Mouse (Mus musculus) spleen, postnatal 4 days (tissue): ENCODE results near the gene Plekhj1.
A peak's percentile ranks its signal among the peaks of the same experiment; 100 is the strongest.

Experiments used
- DNase-seq, 2 experiments: peaks; one replicate each; pipeline ENCODE4 v3.0.0; 2022; ENCODE audit warnings: low spot score in 2 of 2

Gene Plekhj1

DNA sequence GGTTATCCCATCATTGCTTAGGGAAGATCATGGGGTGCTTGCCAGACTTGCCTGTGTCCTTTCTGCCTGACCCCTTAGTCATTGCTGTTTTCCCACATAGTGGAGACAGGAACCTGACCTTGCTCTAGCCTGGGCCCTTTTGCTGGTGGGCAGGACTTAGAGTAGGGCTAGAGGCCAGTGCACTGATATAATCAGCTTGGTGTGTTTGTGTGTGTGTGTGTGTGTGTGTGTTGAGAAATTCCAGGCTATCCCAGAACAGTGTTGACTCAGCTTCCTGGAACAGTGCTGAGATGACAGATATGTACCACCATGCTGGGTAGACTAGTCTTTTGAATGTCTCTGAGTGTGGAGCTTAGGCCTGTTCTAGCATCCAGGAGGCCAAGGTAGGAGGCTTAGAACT is 18.9 kb downstream of the Plekhj1 start:
- no peak for DNase-seq

DNA sequence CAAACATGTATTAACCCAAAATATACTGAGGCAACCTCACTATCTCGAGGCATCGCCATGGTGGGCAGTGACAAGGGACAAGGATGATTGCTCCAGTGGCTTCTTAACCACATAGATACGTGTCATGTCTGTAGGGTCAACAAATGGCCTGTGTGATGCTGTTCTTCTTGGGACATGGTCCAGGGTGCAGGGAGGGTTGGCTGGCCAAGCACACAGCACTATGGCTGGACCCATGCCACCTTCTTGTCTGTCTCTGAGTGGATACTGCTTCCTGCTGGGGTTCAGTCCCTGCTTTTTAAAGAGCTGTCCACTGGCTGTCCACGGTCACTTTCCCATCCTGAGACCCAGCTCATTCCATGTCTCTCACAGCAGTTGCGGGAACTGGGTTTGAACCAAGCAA is 21.3 kb downstream of the Plekhj1 start:
- no peak for DNase-seq

DNA sequence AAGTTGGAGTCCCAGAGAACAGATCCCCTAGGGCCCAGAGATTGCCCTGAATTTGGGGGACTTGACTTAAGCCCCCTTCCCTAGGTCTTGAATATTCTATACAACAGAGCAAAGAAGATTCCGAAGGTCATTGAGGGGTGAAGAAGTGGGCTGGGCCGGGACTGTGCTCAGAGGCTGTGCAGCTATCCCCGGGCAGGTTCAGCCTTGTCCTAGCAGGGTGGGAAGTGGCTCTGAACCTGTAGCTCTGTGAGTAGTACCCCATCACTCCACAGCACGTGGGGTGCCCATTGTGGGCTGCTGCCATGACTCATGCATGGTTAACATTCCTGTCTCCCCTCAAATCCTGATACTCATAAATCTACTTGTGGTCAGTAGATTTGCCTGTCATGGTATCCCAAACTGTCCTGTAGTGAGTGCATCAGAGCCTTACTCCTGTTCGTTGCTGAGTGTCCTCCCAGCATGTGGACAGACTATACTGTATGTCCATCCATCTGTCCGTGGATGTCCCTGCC is 22.0 kb downstream of the Plekhj1 start:
- DNase-seq: no peak

DNA sequence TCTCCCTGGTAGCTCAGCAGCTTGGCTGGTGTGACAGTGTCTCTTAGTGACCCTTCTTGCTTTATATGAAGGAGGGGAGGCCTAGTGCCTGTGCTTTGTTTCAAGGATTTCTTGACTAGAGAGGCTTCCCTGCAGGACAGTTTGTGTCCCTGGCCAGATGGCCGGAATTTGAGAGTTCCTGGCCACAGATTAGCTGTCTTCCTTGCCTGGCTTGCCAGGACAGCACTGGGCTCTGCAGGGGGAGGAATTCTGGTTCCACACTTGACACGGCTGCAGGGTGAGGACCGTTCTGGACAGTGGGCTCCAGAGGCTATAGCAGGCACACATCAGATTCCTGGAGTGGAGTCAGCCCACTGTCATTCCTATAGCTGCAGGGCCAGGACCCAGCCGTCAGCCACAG is 22.7 kb downstream of the Plekhj1 start:
- DNase-seq: no peak

DNA sequence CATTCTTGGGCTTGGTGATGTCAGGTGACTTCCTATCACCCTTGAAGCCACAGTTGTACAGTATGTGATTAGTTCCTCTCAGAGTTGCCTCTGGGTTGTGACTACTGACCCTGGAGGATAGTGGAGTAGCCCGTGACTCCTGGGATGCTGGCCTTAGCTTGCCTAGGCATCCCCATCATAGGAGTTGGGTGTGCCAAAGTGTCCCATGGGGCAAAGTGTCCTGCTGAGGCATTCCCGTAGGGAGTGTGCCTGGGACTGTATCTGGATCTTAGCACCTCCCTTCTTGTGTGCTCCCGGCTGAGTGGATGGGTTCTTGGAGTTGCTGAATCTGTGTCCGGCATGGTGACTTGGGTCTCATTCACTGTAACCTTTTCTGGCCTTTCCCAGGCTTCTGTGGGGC is 23.4 kb downstream of the Plekhj1 start:
- no peak for DNase-seq

DNA sequence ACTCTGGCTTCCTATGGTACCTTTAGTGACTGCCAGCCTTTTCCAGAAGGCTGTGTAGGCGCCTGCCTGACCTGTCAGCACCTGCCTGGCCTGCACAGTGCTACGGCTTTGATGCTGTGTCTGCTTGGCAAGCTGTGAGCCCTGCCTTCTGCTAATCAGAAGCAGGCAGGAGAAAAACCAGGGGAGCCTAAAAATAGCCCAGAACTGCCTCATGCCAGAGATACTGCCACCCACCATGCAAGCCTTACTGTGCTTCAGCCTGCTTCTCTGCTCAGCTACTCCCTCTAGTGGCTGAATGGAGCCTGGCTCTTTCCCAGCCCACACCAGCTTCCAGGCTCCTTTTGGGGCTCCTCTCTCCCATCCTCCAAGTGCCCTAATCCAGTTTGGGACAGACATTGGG is 23.9 kb downstream of the Plekhj1 start:
- peak; percentile 76 to 89 for DNase-seq

DNA sequence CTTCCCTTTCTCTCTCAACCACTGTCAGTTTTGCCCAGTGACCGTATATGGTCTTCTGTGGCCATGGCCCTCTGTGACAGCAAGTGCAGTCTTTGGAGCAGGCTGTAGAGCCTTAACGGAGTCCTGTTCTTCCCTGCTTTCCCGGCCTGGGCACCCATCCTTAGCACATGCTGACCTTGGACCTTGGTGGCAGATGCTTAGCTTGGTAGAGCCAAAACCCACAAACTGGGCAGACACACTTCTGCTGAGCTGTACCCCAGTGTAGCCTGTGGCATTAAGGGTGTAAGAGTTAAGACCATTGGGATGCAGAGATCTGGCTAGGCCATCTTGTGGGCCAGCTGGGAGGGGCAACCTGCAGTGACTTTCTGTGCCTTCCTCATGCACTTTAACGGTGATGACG is 24.6 kb downstream of the Plekhj1 start:
- DNase-seq: no peak

DNA sequence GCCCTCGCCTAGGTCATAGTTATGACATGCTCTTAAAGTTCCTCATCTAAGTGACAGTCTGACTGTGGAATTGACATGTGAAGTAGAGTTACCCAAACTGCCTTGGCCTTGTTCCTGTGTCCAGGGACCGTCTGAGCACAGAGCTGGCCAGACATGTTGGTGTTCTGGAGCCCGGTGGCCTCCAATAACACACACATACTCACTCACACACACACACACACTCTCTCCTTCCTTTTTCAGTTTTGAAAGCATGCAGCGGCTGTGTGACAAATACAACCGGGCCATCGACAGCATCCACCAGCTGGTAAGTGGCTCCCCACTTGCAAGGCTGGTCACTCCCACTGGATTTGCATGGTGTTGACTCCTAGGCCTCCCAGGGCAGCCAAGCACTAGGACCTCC is 30.1 kb downstream of the Plekhj1 start:
- DNase-seq: no peak

DNA sequence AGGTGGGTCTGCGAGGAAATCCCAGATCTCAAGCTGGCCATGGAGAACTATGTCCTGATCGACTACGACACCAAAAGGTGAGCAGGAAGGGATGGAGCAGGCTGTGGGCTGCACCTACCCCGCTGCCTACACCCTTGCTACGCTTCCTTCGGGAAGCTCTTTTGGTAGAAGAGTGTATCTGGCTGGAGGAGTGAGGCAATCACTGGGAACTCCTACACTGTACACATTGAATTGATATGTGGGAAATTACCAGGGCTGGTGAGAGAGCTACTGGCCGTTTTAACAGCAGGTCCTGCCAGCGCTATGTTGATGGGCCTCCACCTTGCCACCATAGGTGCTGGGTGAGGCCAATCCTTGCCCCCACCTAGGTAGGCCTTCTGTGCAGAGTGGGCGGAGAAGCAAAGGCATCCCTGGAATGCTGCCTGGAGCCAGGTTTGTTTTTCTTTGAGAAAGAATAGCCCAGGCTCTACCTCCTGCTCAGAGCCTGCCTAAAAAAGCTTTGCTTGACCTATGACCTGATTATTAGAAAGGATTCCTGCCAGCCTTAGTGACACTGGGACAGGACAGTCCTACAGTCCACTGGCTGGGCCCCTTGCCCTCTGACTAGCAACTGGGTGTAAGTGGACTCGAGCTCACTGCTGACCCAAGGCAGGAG is 32.1 kb downstream of the Plekhj1 start:
- DNase-seq: no peak

DNA sequence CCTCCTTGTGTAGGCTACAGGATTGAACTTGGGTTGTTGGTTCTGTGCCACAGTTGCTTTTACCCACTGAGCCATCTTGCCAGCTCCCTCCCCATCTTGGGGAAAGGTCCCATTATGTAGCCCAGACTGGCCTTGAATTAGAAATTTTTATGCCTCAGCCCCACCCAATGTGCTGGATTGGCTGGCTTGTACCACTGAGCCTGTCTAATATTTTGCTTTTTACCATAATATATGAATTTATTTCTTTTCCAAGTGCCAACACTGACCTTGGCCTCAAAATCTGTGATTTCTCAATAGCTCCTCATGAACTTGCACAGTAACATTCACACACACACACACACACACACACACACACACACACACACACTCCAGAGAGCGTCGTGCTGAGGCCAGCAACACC is 32.7 kb downstream of the Plekhj1 start:
- DNase-seq: no peak

DNA sequence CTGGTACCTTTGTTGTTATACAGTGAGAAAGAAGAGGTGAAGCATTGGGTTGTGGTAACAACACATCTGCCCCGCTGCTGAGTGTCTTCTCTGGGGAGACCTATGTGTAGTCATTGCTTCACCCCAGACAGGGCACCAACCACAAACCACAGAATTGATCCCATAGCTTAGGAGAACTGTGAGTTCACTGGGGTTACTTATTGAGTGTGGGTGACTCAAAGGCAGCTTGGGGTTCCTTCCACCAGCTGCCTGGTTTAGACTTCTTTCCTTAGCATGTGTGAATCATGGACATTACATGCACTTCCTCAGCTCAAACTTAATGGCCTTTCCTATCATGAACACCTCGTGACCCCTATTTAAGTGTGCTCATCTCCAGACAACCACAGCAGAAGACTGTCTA is 34.9 kb downstream of the Plekhj1 start:
- DNase-seq: no peak

DNA sequence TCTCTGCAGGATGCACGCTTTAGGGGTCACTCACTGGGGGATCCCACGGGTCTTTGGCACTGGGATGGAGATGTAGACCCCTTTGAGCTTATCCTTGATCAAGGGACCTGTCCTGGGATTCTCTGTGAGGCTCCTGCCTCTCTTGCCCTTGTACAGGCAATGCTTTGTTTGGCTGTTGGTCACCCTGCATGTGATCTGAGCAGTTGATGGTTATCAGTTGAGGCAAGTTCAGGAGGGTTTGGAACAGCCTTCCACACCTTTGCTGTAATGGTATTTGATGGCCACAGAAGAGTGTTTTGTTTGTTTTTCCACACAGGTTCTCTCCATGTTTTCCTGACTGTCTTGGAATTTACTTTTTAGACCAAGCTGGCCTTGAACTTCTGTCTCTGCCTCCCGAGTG is 36.6 kb downstream of the Plekhj1 start:
- no peak for DNase-seq

DNA sequence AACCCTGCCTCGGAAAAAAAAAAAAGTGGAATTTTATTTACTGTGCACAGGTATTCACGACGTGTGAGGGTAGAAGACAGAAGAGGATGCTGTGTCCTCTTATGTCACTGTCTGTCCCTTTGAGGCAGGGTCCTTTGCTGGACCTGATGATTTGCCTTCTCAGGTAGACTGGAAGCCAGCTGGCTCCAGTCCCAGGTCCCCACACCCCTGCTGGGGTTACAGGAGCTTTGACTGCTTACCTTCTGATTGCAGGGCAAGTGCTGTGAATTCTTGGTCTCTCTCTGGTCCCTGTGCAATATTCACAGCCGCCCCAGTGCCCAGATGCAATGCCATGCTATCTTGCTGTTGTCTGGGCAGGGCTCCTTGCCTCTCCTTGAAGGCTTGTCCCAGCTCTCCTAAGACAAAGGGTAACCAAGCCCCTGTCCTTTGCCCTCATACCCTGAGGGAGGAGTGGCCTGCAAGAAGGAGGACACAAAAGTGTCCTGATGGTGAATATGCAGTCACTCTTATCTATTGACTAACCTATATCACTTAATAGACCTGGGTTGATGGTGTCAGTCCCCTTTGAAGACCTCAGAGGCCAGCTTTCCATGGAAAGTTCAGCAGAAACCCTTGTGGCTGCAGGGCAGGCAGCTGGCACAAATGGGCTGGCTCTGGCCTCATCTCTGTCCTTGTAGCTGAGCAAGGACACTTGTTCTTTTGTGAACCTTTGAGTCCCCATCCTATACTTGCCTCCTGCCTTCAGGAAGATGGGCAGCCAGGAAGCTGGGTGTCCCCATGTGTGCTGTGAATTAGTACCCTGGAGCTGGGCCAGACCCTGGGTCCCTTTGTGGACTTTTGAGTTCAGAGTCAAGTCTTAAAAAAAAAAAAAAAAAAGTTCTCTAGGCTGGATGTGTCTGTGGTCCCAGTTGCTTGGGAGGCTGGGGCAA is 37.6 kb downstream of the Plekhj1 start:
- no peak for DNase-seq

DNA sequence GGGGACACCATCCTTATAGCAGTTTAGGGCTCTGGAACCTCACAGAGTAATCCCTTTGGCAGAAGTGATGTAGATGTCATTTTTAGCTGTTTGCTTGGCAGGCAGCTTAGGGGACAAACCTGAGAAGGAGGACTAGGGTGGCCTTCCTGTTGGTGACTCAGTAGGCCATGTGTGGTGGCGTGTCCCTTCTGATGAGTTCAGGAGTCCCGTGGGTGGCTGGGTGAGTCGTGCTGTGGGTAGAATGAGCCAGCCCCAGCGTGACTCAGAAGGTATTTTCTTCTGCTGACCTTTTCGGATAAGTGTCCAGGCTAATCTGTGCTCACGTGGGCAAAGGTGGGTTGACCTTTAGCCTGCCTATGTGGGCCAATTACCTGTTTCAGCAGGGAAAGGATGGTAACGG is 39.8 kb downstream of the Plekhj1 start:
- DNase-seq: no peak

DNA sequence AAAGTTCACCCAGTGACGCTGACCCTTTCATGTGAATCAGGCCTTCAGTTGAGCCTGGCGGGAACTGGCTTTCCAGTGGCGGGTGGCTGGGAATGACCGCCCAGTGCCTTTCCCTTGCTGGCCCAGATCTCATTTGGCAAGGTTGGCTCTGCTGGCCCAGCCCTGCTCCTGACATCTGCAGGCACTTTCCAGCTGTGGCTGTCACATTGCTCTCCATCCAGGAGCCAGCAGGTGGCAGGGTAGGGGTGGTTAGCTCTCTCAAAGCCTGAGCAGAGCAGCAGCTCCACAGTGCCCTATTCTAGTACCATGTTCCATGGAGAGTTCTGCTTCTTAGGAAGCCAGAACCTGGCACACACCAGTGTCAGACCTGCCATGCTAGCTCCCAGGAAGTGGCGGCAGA is 40.7 kb downstream of the Plekhj1 start:
- DNase-seq: peak; percentile 78 to 87

DNA sequence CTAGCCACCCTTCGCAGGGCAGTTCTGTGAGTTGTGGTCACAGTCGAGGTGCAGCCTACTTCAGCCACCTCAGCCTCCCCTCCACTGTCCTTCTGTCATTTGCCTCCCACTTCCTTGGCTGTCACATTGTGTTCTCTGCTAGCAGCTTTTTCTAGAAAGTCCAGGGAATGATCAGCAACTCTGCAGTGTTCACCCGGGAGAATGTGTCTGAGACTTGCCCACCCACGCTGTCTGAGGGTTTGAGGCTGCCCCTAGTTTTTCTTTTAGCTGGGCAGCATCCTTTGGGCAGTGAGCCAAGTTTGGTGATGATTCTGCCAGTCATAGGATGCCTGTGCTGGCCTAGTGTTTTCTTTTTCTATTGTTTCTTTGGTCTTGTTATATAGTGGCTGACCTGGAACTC is 41.5 kb downstream of the Plekhj1 start:
- DNase-seq: no peak

DNA sequence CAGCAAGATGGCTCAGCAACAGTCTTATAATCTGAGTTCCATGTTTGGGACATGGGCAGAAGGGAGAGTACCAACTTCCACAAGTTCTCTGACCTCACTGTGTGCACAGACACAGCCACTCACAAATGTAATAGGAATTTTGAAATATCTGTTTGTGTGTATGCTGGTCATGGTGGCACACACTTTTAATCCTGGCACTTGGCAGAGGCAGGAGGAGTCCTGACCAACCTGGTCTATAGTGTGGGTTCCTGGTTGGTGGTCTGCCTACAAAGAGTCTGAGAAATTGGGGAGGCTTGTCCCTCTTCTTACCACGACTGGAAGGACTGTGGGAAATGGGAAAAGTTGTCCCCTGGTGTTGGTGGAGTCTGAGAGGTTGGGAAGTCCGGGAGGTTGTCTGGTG is 41.9 kb downstream of the Plekhj1 start:
- DNase-seq: no peak

DNA sequence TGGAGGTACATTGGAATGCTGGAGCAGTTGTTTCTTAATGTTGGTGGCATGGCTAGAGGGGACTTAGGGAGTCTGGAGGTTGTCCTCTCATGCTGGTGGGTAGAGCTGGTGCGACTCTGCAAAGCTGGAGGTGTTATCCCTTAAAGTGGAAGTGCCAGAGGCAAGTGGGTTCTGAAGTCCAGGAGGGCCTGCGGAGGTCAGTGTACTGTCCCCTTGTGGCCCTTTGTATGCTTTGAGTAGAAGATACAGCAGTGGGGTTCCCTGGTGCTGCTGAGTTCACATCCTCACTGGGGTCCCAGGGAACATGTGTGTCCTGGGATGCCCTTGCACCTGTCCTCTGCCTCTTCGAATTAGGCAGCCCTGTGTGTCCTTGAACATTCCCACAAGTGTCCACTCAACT is 42.3 kb downstream of the Plekhj1 start:
- DNase-seq: no peak

DNA sequence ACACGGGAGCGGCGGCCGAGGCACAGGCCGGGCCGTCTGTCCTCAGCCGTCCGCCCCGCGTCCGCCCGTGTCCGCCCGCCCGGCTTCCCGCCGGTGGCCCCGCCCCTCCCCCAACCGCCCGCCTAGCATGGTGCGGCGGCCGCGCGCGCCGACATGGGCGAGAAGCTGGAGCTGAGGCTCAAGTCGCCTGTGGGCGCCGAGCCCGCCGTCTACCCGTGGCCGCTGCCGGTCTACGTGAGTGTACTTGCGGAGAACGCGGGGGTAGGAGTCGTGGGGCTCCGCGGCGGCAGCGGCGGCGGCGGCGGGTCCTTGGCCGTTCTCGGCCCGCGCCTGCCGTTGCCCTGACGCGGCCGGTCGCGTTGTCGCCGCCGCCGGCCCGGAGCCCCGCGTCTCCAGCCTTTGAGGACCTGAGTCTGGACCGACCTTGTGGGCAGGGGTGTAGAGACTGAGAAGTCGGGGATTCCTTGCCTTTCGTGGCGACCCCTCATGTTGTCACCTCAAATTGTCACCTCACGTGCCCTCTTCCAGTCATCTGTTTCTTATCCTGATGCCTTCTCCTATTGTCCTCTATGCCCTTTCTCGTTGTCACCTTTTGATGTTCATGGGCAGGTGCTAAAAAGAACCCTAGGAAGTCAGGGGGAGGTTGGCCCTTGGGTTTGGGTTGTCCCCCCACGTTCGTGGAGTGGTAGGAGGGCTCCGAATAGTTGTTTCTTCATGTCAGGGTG is 43.0 kb downstream of the Plekhj1 start:
- DNase-seq: no peak

DNA sequence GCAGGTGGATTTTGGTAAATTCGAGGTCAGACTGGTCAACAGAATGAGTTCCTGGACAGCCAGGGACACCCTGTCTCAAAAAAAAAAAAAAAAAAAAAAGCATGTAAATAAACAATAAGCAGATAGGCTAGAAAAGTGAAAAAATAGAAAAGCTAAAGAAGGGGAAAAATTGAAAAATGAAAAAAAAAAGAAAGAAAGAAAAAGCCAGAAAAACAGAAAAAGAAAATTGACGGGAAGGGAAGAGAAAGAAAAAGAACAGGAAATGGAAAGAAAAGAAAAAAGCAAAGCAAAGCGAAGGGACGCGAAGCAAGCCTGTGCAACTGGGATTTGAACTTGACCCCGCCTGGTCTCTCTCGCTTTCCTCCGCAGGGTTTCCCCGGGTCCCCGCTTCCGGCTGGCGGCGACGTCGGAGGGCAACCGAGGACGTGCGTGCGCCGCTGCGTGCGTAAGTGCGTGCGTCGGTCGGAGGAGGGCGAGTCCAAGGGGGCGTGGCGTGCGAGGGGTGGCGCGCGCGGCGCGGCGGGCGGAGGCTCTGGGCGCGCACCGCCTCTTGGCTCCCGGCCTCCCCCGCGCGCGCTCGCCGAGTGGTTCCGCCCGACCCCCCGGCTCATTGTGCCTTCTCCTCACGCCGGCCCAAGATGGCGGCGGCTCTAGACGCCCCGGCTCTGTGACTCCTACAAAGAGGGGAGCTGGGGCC is 43.7 kb downstream of the Plekhj1 start, which contains the start of gene Dot1l:
Gene Dot1l, plus strand, starts transcription at position 613 of the 697 bp plus-strand sequence.
- peak; percentile 99 to 100 for DNase-seq

DNA sequence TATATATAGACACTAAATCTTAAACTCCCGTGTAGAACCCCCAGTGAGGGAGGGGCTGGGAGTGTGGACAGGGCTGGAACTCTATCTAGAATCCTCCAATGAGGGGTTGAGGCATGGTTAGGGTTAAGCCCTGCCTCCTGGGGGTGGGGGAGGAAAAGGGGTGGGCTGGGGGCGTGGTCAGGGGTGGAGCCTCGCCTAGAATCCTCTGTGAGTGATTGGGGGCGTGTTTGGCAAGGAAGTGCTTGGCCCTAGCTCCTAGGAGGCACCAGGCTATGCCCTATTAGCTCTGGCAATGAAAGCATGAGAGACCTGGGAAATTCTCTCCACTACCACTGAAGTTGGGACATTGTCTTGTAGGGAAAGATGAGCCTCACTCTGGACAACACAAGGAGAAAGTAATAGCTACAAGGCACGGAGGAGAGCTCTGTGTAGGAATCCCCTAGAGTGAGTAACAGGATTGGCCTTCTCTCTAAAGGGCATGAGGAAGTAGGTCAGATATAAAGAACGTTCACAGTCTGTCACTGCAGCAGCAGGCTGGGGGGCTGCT is 46.3 kb downstream of the Plekhj1 start:
- DNase-seq: peak; percentile 74 to 83
